Comparison of ENCODE assay signal across 18 mouse cellular contexts in genomic region chr13:56332356-56332755, GRCm38 (mm10). TPM values are rescaled to one million over a fixed set of nuclear protein-coding genes. Genes with fewer than 3 reads are reported as not detected.
"Had no signal": no experiment of that assay in that cellular context is flagged by ENCODE, and none has a peak within 500 bp of the region (broad histone marks: within the 10 kb centered on the region; RNA-seq: fewer than 3 reads in every experiment).

No protein-coding gene starts in this region.

- H3K9me3 ChIP-seq: midbrain, embryonic 12.5 days; midbrain, embryonic 15.5 days; neural tube, embryonic 13.5 days; neural tube, embryonic 15.5 days had no signal

- H3K27me3 ChIP-seq: midbrain, embryonic 15.5 days; neural tube, embryonic 15.5 days had no signal

- H3K4me2 ChIP-seq: lung, embryonic 14.5 days; midbrain, embryonic 12.5 days; midbrain, embryonic 15.5 days; neural tube, embryonic 13.5 days; neural tube, embryonic 15.5 days had no signal

- H3K9ac ChIP-seq: lung, embryonic 14.5 days; midbrain, embryonic 12.5 days; midbrain, embryonic 15.5 days; neural tube, embryonic 13.5 days; neural tube, embryonic 15.5 days had no signal

- DNase-seq: lung, adult 18-20 months; lung, embryonic 14.5 days; lung, postnatal 10 days; lung, postnatal 4 days; retina, postnatal 1 day; right cerebral cortex, adult 18-20 months; right cerebral cortex, postnatal 25 days; right cerebral cortex, postnatal 4 days; spleen, adult 18-20 months; thymus, adult 18-20 months; thymus, postnatal 14 days; thymus, postnatal 36 days had no signal

- ATAC-seq: midbrain, embryonic 15.5 days had no signal

- H3K36me3 ChIP-seq: midbrain, embryonic 12.5 days; midbrain, embryonic 15.5 days; neural tube, embryonic 13.5 days; neural tube, embryonic 15.5 days had no signal

- H3K4me3 ChIP-seq: midbrain, embryonic 12.5 days; midbrain, embryonic 15.5 days; myocyte; neural tube, embryonic 13.5 days; neural tube, embryonic 15.5 days had no signal

- H3K27ac ChIP-seq: midbrain, embryonic 12.5 days; midbrain, embryonic 15.5 days; neural tube, embryonic 13.5 days; neural tube, embryonic 15.5 days had no signal

RNA-seq across cellular contexts. Expression of gene Cxcl14, which starts 36.0 kb away (rescaled TPM):
- total RNA-seq: megakaryocyte-erythroid progenitor cell, adult 5-6 weeks had no signal
- polyA plus RNA-seq: myocyte had no signal
